Mouse (Mus musculus) small intestine, adult 2 months (tissue): ENCODE data around the gene Tmem169.

Experiments used
- CTCF ChIP-seq: fragments of 200-500 bp; IDR thresholded peaks from 2 replicates; pipeline ENCODE4 v1.5.1; 2012; ENCODE audit warnings: low read depth, mild to moderate bottlenecking, control low read depth, inconsistent platforms, low read length, moderate library complexity, mixed read lengths; ENCODE audit not compliant: insufficient replicate concordance, insufficient read length; ENCODE audit errors: extremely low read depth
- POLR2A ChIP-seq: fragments of 200-500 bp; IDR thresholded peaks from 2 replicates; pipeline ENCODE4 v1.6.1; 2012; ENCODE audit warnings: low read depth, mild to moderate bottlenecking, control low read depth, inconsistent platforms, low read length, moderate library complexity

- TF ChIP-seq POLR2A (no peak), CTCF (no peak)
These were observed 11.6 kb downstream of the Tmem169 start for GRCm38 (mm10) chr1:72295746-72296145.
